Mouse (Mus musculus) kidney, adult 2 months (tissue): ENCODE measurements around the gene Extl1. TPM values are rescaled to one million over a fixed set of nuclear protein-coding genes. Genes with fewer than 3 reads are reported as not detected.

ENCODE experiments used
- DNase-seq: peaks from one replicate; pipeline ENCODE4 v3.0.0; 2021
- H3K27ac ChIP-seq: fragments of 200-500 bp; 2 replicates; pipeline ENCODE4 v1.5.1; 2012; ENCODE audit warnings: low read depth, low read length, control low read depth, inconsistent platforms; ENCODE audit not compliant: insufficient read depth
- H3K27me3 ChIP-seq: fragments of 200-500 bp; replicated peaks from 2 replicates; pipeline ENCODE4 v1.6.1; 2012; ENCODE audit warnings: mild to moderate bottlenecking, moderate library complexity, low read length, inconsistent platforms; ENCODE audit not compliant: control insufficient read depth, insufficient read depth
- H3K36me3 ChIP-seq: fragments of 200-500 bp; 2 replicates; pipeline ENCODE4 v1.6.1; 2012; ENCODE audit warnings: mild to moderate bottlenecking, moderate library complexity, low read length, inconsistent platforms; ENCODE audit not compliant: control insufficient read depth, insufficient read depth
- H3K4me1 ChIP-seq: fragments of 200-500 bp; 2 replicates; pipeline ENCODE4 v1.6.1; 2011; ENCODE audit warnings: low read length; ENCODE audit not compliant: control insufficient read depth, insufficient read depth
- H3K4me3 ChIP-seq: fragments of 200-500 bp; 2 replicates; pipeline ENCODE4 v1.5.1; 2011; ENCODE audit warnings: mild to moderate bottlenecking, low read depth, low read length, control low read depth; ENCODE audit not compliant: insufficient read depth
- CTCF ChIP-seq: fragments of 200-500 bp; conservative IDR thresholded peaks from 2 replicates; pipeline ENCODE4 v1.5.1; 2011; ENCODE audit warnings: low read depth, mild to moderate bottlenecking, control low read depth, low read length, moderate library complexity, mixed read lengths; ENCODE audit not compliant: insufficient read depth, insufficient read length
- POLR2A ChIP-seq: fragments of 200-500 bp; IDR thresholded peaks from one replicate; pipeline ENCODE4 v1.6.1; 2011; ENCODE audit warnings: low read depth, low read length, control low read depth
- WGBS: fragments of 180-500 bp; shearing (Covaris S2); methylation state at CpG from one replicate; pipeline ENCODE4 v1.1.7; 2018; 5-methylcytosine and 5-hydroxymethylcytosine counted together
- polyA plus RNA-seq: library from polyadenylated mRNA; depleted of rRNA; stranded (reverse); fragments of >200 nt; gene quantifications from 2 replicates; pipeline ENCODE4 v1.2.3, GENCODE M21; 2012

Extl1 gene
- polyA plus RNA-seq, 1 experiment = 1.3 TPM

DNA sequence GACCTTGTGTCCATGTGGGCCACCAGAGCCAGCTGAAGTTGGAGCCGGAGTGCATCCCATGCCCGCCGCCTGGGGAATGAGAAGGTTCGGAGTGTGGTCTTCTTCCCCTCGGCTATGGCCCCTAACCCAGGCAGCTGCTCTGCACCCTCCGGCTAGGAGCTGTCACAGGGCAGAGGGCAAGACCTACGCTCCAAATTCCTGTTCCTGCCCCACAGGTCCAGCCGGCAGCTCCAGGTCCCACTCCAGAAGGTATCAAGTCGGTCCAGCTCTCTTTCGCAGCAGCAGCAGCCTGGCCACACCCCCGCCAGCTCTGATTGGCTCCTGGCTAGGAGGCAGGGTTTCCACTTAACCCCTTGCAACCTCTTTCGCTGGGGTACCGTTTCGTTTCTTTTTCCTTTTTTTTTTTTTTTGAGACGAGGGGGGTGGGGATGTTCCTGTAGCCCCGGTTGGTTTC is 11.3 kb downstream of the Extl1 start:
- 0 out of 2 replicates have a peak, but pooled peaks cover 5% of the 10 kb centered on the region for H3K4me1 ChIP-seq
- H3K4me3 ChIP-seq = peak overlapping the region; percentile 43
- under 1% methylated on average over 16 of the region's 16 CpGs for WGBS
- H3K36me3 ChIP-seq = no peaks in the 10 kb centered on the region
- no peak for TF ChIP-seq POLR2A
- no peak for TF ChIP-seq CTCF
- H3K27ac ChIP-seq = no peak overlapping the region
- peak; percentile 85 for DNase-seq
- 0 out of 2 replicates have a peak, but pooled peaks cover 2% of the 10 kb centered on the region for H3K27me3 ChIP-seq

- no peak overlapping the region for H3K4me3 ChIP-seq
These were observed 12.3 kb downstream of the Extl1 start for GRCm38 (mm10) chr4:134371316-134371855.

DNA sequence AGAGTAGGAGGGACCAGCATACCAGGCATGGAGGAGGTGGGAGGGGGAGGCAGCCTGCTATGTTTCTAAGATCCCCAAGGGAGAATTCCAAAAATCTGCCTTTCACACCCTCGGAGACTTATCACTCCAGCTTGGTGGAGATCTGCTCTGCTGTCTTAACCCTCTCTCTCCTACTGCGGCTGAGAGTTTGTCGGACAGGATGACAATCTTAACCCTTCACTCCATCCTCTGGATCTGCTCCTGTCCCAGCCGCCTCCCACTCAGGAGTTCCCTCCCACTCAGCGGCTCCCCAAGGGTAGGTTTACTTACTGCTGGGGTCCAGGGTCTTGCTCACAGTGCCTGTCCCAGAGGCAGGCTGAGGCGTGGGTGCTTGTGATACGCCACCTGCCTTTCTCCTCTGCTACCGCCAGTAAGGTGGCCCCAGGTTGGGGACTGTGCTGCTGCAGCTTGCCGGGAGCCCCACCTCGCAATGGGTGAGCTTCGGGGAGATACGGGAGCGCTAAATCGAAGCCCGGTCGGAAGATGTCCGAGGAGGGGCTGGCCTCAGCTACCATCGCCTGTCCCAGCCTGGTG is 12.9 kb downstream of the Extl1 start:
- DNase-seq = no peak
- H3K4me3 ChIP-seq = no peak overlapping the region
- no peak for TF ChIP-seq POLR2A
- TF ChIP-seq CTCF = no peak
- WGBS = 11% methylated on average over 18 of the region's 18 CpGs
- H3K4me1 ChIP-seq = 0 out of 2 replicates have a peak, but pooled peaks cover 5% of the 10 kb centered on the region
- H3K27ac ChIP-seq = no peak overlapping the region
- H3K36me3 ChIP-seq = no peaks in the 10 kb centered on the region
- 0 out of 2 replicates have a peak, but pooled peaks cover 2% of the 10 kb centered on the region for H3K27me3 ChIP-seq

More at GRCm38 (mm10) chr4:134371316-134371855, 12.3 kb downstream of the Extl1 start:
- DNase-seq = no peak
- no peaks in the 10 kb centered on the region for H3K36me3 ChIP-seq
- 2% methylated on average over 17 of the region's 17 CpGs for WGBS
- 0 out of 2 replicates have a peak, but pooled peaks cover 5% of the 10 kb centered on the region for H3K4me1 ChIP-seq
- TF ChIP-seq CTCF = no peak
- TF ChIP-seq POLR2A = no peak
- 0 out of 2 replicates have a peak, but pooled peaks cover 2% of the 10 kb centered on the region for H3K27me3 ChIP-seq
- H3K27ac ChIP-seq = no peak overlapping the region

- Histone ChIP-seq H3K4me1 (no peaks in the 10 kb centered on the region), H3K36me3 (no peaks in the 10 kb centered on the region), H3K27ac (no peak overlapping the region), H3K4me3 (no peak overlapping the region), H3K27me3 (no peaks in the 10 kb centered on the region)
- TF ChIP-seq POLR2A (no peak), CTCF (no peak)
- WGBS = 50% methylated on average over 5 of the region's 5 CpGs
- no peak for DNase-seq
These were observed 18.4 kb downstream of the Extl1 start for GRCm38 (mm10) chr4:134365280-134365679.

DNA sequence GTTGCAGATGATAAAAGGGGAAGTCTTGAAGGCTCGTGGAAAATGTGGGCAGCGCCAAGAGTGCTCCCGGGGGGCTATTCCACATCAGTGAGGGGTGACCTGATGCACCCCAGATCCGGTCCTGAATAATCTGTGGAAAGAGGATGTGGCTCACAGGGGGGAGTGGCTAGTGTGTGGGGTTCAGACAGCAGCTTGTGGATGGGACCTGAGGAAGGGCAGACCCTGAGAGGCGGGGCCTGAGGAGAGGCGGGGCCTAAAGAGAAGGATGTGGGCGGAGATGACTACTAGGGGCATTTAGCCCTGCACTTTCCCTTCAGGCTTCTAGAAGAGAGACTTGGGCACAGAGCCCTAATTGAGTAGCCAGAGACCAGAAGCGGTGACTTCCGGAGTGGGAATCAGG is 21.1 kb downstream of the Extl1 start:
- Histone ChIP-seq H3K4me1 (peaks cover 4% of the 10 kb centered on the region; the same call in 1 of the 2 replicates), H3K36me3 (no peaks in the 10 kb centered on the region), H3K4me3 (no peak overlapping the region), H3K27ac (no peak overlapping the region), H3K27me3 (no peaks in the 10 kb centered on the region)
- no peak for TF ChIP-seq CTCF
- WGBS = 36% methylated on average over 9 of the region's 9 CpGs
- DNase-seq = peak; percentile 69

DNA sequence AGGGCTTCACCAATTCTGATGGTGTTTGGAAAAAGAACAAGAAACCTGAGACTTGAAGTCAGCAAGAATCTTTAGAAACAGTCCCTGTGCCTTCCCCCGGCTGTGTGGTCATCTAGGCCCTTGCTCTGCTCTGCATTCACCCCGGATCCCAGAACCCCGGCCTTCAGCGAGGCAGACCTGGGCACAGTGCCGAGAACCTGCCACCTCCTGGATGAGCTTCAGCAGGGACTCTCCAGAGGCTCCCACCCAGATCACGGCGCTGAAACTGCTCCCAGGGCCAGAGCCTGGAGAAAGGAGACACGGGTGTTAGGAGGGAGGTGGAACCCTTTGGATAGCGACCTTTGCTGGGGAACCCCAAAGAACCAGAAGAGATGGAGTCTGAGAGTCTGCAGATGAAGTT is 21.5 kb downstream of the Extl1 start:
- Histone ChIP-seq H3K4me1 (peaks cover 8% of the 10 kb centered on the region; the same call in 1 of the 2 replicates), H3K27me3 (no peaks in the 10 kb centered on the region), H3K36me3 (no peaks in the 10 kb centered on the region), H3K27ac (no peak overlapping the region), H3K4me3 (no peak overlapping the region)
- WGBS = 70% methylated on average over 9 of the region's 9 CpGs
- no peak for DNase-seq
- TF ChIP-seq CTCF (no peak), POLR2A (no peak)

DNA sequence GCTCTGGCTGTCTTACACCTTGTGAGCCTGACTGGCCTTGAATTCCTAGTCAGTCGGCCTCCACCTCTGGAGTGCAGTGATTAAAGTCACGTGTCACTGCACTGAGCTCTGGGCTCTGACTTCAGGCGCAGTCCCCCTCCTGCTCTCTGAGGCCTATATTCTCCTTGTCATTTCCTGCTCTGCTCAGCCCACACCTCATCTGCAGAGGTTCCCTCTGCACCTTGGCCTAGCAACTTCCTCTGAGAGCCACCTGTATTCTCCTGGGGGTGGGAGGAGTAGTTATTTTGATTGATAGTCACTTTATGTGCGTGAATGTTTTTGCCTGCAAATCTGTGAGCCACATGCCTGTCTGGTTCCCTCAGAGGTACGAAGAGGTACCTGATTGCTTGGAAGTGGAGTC is 22.4 kb downstream of the Extl1 start:
- no peak for DNase-seq
- H3K4me1 ChIP-seq = peaks cover 16% of the 10 kb centered on the region
- H3K4me3 ChIP-seq = no peak overlapping the region
- no peak for TF ChIP-seq POLR2A
- no peak for TF ChIP-seq CTCF
- no peak overlapping the region for H3K27ac ChIP-seq
- 30% methylated on average over 5 of the region's 5 CpGs for WGBS
- no peaks in the 10 kb centered on the region for H3K27me3 ChIP-seq
- H3K36me3 ChIP-seq = no peaks in the 10 kb centered on the region
